ENCODE assay signal across 9 mouse cellular contexts in genomic region chr9:119976704-119977556, GRCm38 (mm10). TPM values are rescaled to one million over a fixed set of nuclear protein-coding genes. Genes with fewer than 3 reads are reported as not detected.
A peak's percentile ranks its signal among the peaks of the same experiment; 100 is the strongest.
DNase-seq lines count a peak whose midpoint lies in the region; ATAC-seq lines count a peak whose summit lies in the region.
"Had no signal": no experiment of that assay in that cellular context is flagged by ENCODE, and none has a peak within 500 bp of the region (broad histone marks: within the 10 kb centered on the region; RNA-seq: fewer than 3 reads in every experiment).

No protein-coding gene starts in this region.

- H3K9ac ChIP-seq in heart, embryonic 16.5 days (ENCODE audit: low read length), result peak overlapping the region; percentile 39; the same call in 1 of the 2 replicates
- H3K9ac ChIP-seq in hindbrain, embryonic 12.5 days, result no peak overlapping the region

- intact Hi-C loops in heart, postnatal 25 days (cut with DNase I), result no loop called here
- intact Hi-C loops in left cerebral cortex, postnatal 10 days (cut with DNase I), result no loop called here

- no peaks in the 10 kb centered on the region for H3K9me3 ChIP-seq in heart, embryonic 16.5 days (replicated peaks; ENCODE audit: control insufficient read depth, low read length)
- H3K9me3 ChIP-seq in embryonic facial prominence, embryonic 10.5 days, result no peaks in the 10 kb centered on the region
- no peaks in the 10 kb centered on the region for H3K9me3 ChIP-seq in hindbrain, embryonic 12.5 days (replicated peaks)

- H3K4me3 ChIP-seq in heart, embryonic 16.5 days (ENCODE audit: low read length), result peak overlapping the region; percentile 37
- H3K4me3 ChIP-seq in embryonic facial prominence, embryonic 10.5 days, result no peak overlapping the region
- no peak overlapping the region for H3K4me3 ChIP-seq in hindbrain, embryonic 12.5 days

- peaks cover 54% of the 10 kb centered on the region for H3K4me1 ChIP-seq in heart, embryonic 16.5 days (ENCODE audit: control insufficient read depth, insufficient read depth, low read length)
- H3K4me1 ChIP-seq in embryonic facial prominence, embryonic 10.5 days, result peaks cover 56% of the 10 kb centered on the region
- peaks cover 39% of the 10 kb centered on the region for H3K4me1 ChIP-seq in hindbrain, embryonic 12.5 days

- peaks cover 27% of the 10 kb centered on the region for H3K36me3 ChIP-seq in heart, embryonic 16.5 days (ENCODE audit: control insufficient read depth, insufficient read depth)
- H3K36me3 ChIP-seq in embryonic facial prominence, embryonic 10.5 days (replicated peaks), result peaks cover 41% of the 10 kb centered on the region
- H3K36me3 ChIP-seq in hindbrain, embryonic 12.5 days, result 0 out of 2 replicates have a peak, but pooled peaks cover 2% of the 10 kb centered on the region

- 20% methylated on average over 17 of the region's 17 CpGs for WGBS in heart, embryonic 16.5 days
- WGBS in embryonic facial prominence, embryonic 10.5 days, result 56% methylated on average over 17 of the region's 17 CpGs
- WGBS in hindbrain, embryonic 12.5 days, result 57% methylated on average over 17 of the region's 17 CpGs

- ATAC-seq in heart, embryonic 16.5 days (replicated peaks; ENCODE audit: extremely low read depth, insufficient read depth, low FRiP score), result no peak
- ATAC-seq in megakaryocyte, adult 5-6 weeks (ENCODE audit: poor library complexity, severe bottlenecking), result peak; percentile 31
- ATAC-seq in hindbrain, embryonic 12.5 days (ENCODE audit: low FRiP score), result no peak
- ATAC-seq: hindbrain, postnatal 0 days had no signal

- H3K27ac ChIP-seq in heart, embryonic 16.5 days (ENCODE audit: low read length), result peak overlapping the region; percentile 56
- H3K27ac ChIP-seq in embryonic facial prominence, embryonic 10.5 days (replicated peaks), result peak overlapping the region; percentile 63
- no peak overlapping the region for H3K27ac ChIP-seq in hindbrain, embryonic 12.5 days
- H3K27ac ChIP-seq: hindbrain, postnatal 0 days had no signal

- no peak for DNase-seq in heart, postnatal 25 days (ENCODE audit: low spot score)
- peak; percentile 48 for DNase-seq in CD4-positive helper T cell, adult 2 months (ENCODE audit: low read depth, low spot score)
- no peak for DNase-seq in embryonic facial prominence, embryonic 10.5 days (ENCODE audit: low spot score)
- no peak for DNase-seq in left cerebral cortex, postnatal 10 days (ENCODE audit: extremely low spot score in 1 of 2, low spot score in 2 of 2)
- no peak for DNase-seq in gastrocnemius, postnatal 10 days

- H3K4me2 ChIP-seq in heart, embryonic 16.5 days (ENCODE audit: low read depth, low read length), result peak overlapping the region; percentile 41
- H3K4me2 ChIP-seq in hindbrain, embryonic 12.5 days (replicated peaks), result no peak overlapping the region

- no peaks in the 10 kb centered on the region for H3K27me3 ChIP-seq in heart, embryonic 16.5 days (ENCODE audit: control insufficient read depth, insufficient read depth, low read length)
- no peaks in the 10 kb centered on the region for H3K27me3 ChIP-seq in embryonic facial prominence, embryonic 10.5 days (replicated peaks; ENCODE audit: low read depth, poor library complexity, severe bottlenecking)
- 0 out of 2 replicates have a peak, but pooled peaks cover 2% of the 10 kb centered on the region for H3K27me3 ChIP-seq in hindbrain, embryonic 12.5 days

RNA-seq across cellular contexts. Expression of gene Csrnp1, which starts 7.5 kb away (rescaled TPM):
- polyA plus RNA-seq in heart, embryonic 16.5 days (2015; fragmentation: Nextera tagmentation; extraction: Ambion mirVana), result 6.5 and 9.4 TPM in 2 replicates
- total RNA-seq in heart, postnatal 25 days (2021), result 10 to 100 TPM in 1 of 2 experiments, 1 to 10 TPM in 1; 10.0 to 13.3 TPM
- 3.1 and 4.8 TPM in 2 replicates for polyA plus RNA-seq in embryonic facial prominence, embryonic 10.5 days (2016; fragmentation: Nextera tagmentation; extraction: Ambion mirVana)
- total RNA-seq in megakaryocyte, adult 5-6 weeks (2015), result 7.9 and 11.6 TPM in 2 replicates
- 11.8 and 12.5 TPM in 2 replicates for total RNA-seq in megakaryocyte, adult 5-6 weeks (2017)
- total RNA-seq in left cerebral cortex, postnatal 10 days (2021), result 1 to 10 TPM; 7.6 to 8.7 TPM
- polyA plus RNA-seq in hindbrain, embryonic 12.5 days (2016; fragmentation: Nextera tagmentation; extraction: Ambion mirVana), result 2.6 and 2.8 TPM in 2 replicates
- 1 to 10 TPM; 2.6 to 3.4 TPM for total RNA-seq in gastrocnemius, postnatal 10 days (2021)

RNA-seq across cellular contexts. Expression of gene Ttc21a, which starts 39.5 kb away (rescaled TPM):
- 0.37 and 0.39 TPM in 2 replicates for polyA plus RNA-seq in heart, embryonic 16.5 days (2015; fragmentation: Nextera tagmentation; extraction: Ambion mirVana)
- not detected for total RNA-seq in heart, postnatal 25 days (2021)
- polyA plus RNA-seq in embryonic facial prominence, embryonic 10.5 days (2016; fragmentation: Nextera tagmentation; extraction: Ambion mirVana), result 0.43 and 0.47 TPM in 2 replicates
- total RNA-seq in megakaryocyte, adult 5-6 weeks (2015), result 0.22 and 0.41 TPM in 2 replicates
- total RNA-seq in megakaryocyte, adult 5-6 weeks (2017), result 0.28 and 0.55 TPM in 2 replicates
- total RNA-seq in left cerebral cortex, postnatal 10 days (2021), result 1 to 10 TPM; 1.1 TPM
- 1.1 and 1.5 TPM in 2 replicates for polyA plus RNA-seq in hindbrain, embryonic 12.5 days (2016; fragmentation: Nextera tagmentation; extraction: Ambion mirVana)
- under 1 TPM in 1 of 2 experiments, not detected in 1; 0.11 TPM for total RNA-seq in gastrocnemius, postnatal 10 days (2021)

RNA-seq across cellular contexts. Expression of gene Gorasp1, which starts 39.6 kb away (rescaled TPM):
- 22.4 and 23.1 TPM in 2 replicates for polyA plus RNA-seq in heart, embryonic 16.5 days (2015; fragmentation: Nextera tagmentation; extraction: Ambion mirVana)
- total RNA-seq in heart, postnatal 25 days (2021), result 10 to 100 TPM; 28.1 to 31.5 TPM
- polyA plus RNA-seq in embryonic facial prominence, embryonic 10.5 days (2016; fragmentation: Nextera tagmentation; extraction: Ambion mirVana), result 27.9 and 29.2 TPM in 2 replicates
- 3.2 and 4.5 TPM in 2 replicates for total RNA-seq in megakaryocyte, adult 5-6 weeks (2015)
- total RNA-seq in megakaryocyte, adult 5-6 weeks (2017), result 2.3 and 3.9 TPM in 2 replicates
- total RNA-seq in left cerebral cortex, postnatal 10 days (2021), result 10 to 100 TPM; 26.1 to 26.2 TPM
- 22.4 and 24.0 TPM in 2 replicates for polyA plus RNA-seq in hindbrain, embryonic 12.5 days (2016; fragmentation: Nextera tagmentation; extraction: Ambion mirVana)
- total RNA-seq in gastrocnemius, postnatal 10 days (2021), result 10 to 100 TPM; 16.2 to 17.6 TPM

RNA-seq across cellular contexts. Expression of gene Xirp1, which starts 46.5 kb away (rescaled TPM):
- polyA plus RNA-seq in heart, embryonic 16.5 days (2015; fragmentation: Nextera tagmentation; extraction: Ambion mirVana), result 54.9 and 56.1 TPM in 2 replicates
- total RNA-seq in heart, postnatal 25 days (2021), result 100 to 1,000 TPM; 125 to 136 TPM
- polyA plus RNA-seq in embryonic facial prominence, embryonic 10.5 days (2016; fragmentation: Nextera tagmentation; extraction: Ambion mirVana), result 0.04 and 0.38 TPM in 2 replicates
- 0.09 TPM in 1 of 2 replicates, not detected in the other for total RNA-seq in megakaryocyte, adult 5-6 weeks (2015)
- not detected in 2 replicates for total RNA-seq in megakaryocyte, adult 5-6 weeks (2017)
- under 1 TPM in 1 of 2 experiments, not detected in 1; 0.11 TPM for total RNA-seq in left cerebral cortex, postnatal 10 days (2021)
- polyA plus RNA-seq in hindbrain, embryonic 12.5 days (2016; fragmentation: Nextera tagmentation; extraction: Ambion mirVana), result 0.04 and 0.17 TPM in 2 replicates
- 10 to 100 TPM; 58.2 to 84.6 TPM for total RNA-seq in gastrocnemius, postnatal 10 days (2021)
